Mouse (Mus musculus) embryonic stem cell, embryonic (primary cell): ENCODE data around the gene Cryzl2.

Experiments used
- CTCF ChIA-PET, 4 experiments: fragments of 300-600 bp in 2 of 4; fragments of 350-600 bp in 2 of 4; sonication (Branson Sonifier 250); formaldehyde crosslinking; loops; one replicate each; lab custom pipeline; 2022; ENCODE audit warnings: inconsistent platforms in 2 of 4; lab: Charles Lee
- POLR2A ChIA-PET, 4 experiments: fragments of 300-600 bp in 2 of 4; fragments of 350-600 bp in 2 of 4; sonication (Branson Sonifier 250); formaldehyde crosslinking; loops; one replicate each; lab custom pipeline; 2022; ENCODE audit warnings: antibody characterized with exemption in 4 of 4, inconsistent platforms in 1 of 4; lab: Charles Lee

Gene Cryzl2

GRCm38 (mm10) chr1:157458421-157459208, at the start of gene Cryzl2:
Gene Cryzl2, plus strand, starts transcription at chr1:157458577.
- POLR2A ChIA-PET, result interaction anchor here (0.6 to 2.2 kb wide), 32 partner anchors 9 to 381 kb away, joined by 3 to 14 read pairs (median 4); partner anchors contain the start of gene Rasal2 (in 4 of the 4)
- CTCF ChIA-PET, result interaction anchor here (0.5 to 2.2 kb wide), 52 partner anchors 8 to 1481 kb away, joined by 3 to 27 read pairs (median 4); partner anchors contain the start of gene Rasal2 (in 2 of the 4)

- ChIA-PET POLR2A (no interaction called here), CTCF (no interaction called here)
Measured at GRCm38 (mm10) chr1:157409648-157410047, 48.7 kb upstream of the Cryzl2 start.

- ChIA-PET POLR2A (interaction anchor here in 3 of 4 experiments (0.6 to 3.6 kb wide), 11 partner anchors 14 to 659 kb away, joined by 3 to 24 read pairs (median 5); partner anchors contain the start of gene Cryzl2 (in 1 of the 3)), CTCF (interaction anchor here in 3 of 4 experiments (0.6 to 2.3 kb wide), 4 partner anchors 47 to 329 kb away, joined by 3 to 13 read pairs (median 6); partner anchors contain the start of gene Cryzl2 (in 2 of the 3))
Measured at GRCm38 (mm10) chr1:157410937-157411336, 47.4 kb upstream of the Cryzl2 start.

- POLR2A ChIA-PET, result interaction anchor here (0.6 to 3.6 kb wide), 15 partner anchors 15 to 659 kb away, joined by 3 to 24 read pairs (median 4); partner anchors contain the start of gene Cryzl2 (in 2 of the 4)
- CTCF ChIA-PET, result interaction anchor here in 3 of 4 experiments (0.6 to 2.3 kb wide), 5 partner anchors 47 to 330 kb away, joined by 3 to 13 read pairs (median 6); partner anchors contain the start of gene Cryzl2 (in 2 of the 3)
Measured at GRCm38 (mm10) chr1:157411341-157411710, 47.1 kb upstream of the Cryzl2 start.

- CTCF ChIA-PET, result interaction anchor here (0.6 to 2.3 kb wide), 12 partner anchors 28 to 659 kb away, joined by 3 to 13 read pairs (median 4); partner anchors contain the start of gene Cryzl2 (in 4 of the 4)
- POLR2A ChIA-PET, result interaction anchor here (0.6 to 3.6 kb wide), 37 partner anchors 12 to 693 kb away, joined by 3 to 24 read pairs (median 4); partner anchors contain the start of genes Cryzl2 (in 3 of the 4) and Fam20b (in 1 of the 4)
Measured at GRCm38 (mm10) chr1:157411711-157412380, 46.5 kb upstream of the Cryzl2 start.

GRCm38 (mm10) chr1:157412454-157413369, 45.7 kb upstream of the Cryzl2 start, which contains the start of gene Rasal2:
Gene Rasal2, minus strand, starts transcription at chr1:157412595.
- ChIA-PET CTCF (interaction anchor here (0.8 to 2.3 kb wide), 8 partner anchors 28 to 660 kb away, joined by 3 to 13 read pairs (median 4); partner anchors contain the start of gene Cryzl2 (in 2 of the 4)), POLR2A (interaction anchor here (0.5 to 3.6 kb wide), 37 partner anchors 12 to 695 kb away, joined by 3 to 24 read pairs (median 4); partner anchors contain the start of genes Cryzl2 (in 4 of the 4) and Fam20b (in 1 of the 4))

- ChIA-PET CTCF (no interaction called here), POLR2A (interaction anchor here in 2 of 4 experiments (1.1 to 2.1 kb wide), 4 partner anchors 8 to 43 kb away, joined by 3 to 9 read pairs (median 4); partner anchors contain the start of gene Cryzl2 (in 1 of the 2))
Measured at GRCm38 (mm10) chr1:157415771-157416170, 42.6 kb upstream of the Cryzl2 start.

- ChIA-PET CTCF (no interaction called here), POLR2A (interaction anchor here in 3 of 4 experiments (0.6 to 2.8 kb wide), 9 partner anchors 9 to 479 kb away, joined by 3 to 9 read pairs (median 3); partner anchors contain the start of gene Cryzl2 (in 1 of the 3))
Measured at GRCm38 (mm10) chr1:157416628-157417027, 41.7 kb upstream of the Cryzl2 start.

- POLR2A ChIA-PET, result interaction anchor here in 3 of 4 experiments (0.6 to 2.8 kb wide), 6 partner anchors 21 to 57 kb away, joined by 3 to 9 read pairs (median 5); partner anchors contain the start of gene Cryzl2 (in 1 of the 3)
- CTCF ChIA-PET, result interaction anchor here in 1 of 4 experiments (0.6 kb wide), 1 partner anchor 495 kb away, joined by 5 read pairs; no protein-coding TSS in a partner anchor
Measured at GRCm38 (mm10) chr1:157417414-157417813, 41.0 kb upstream of the Cryzl2 start.

GRCm38 (mm10) chr1:157417861-157418260, 40.5 kb upstream of the Cryzl2 start:
- ChIA-PET POLR2A (interaction anchor here (0.6 to 2.8 kb wide), 7 partner anchors 11 to 119 kb away, joined by 3 to 9 read pairs (median 4); partner anchors contain the start of gene Cryzl2 (in 1 of the 4)), CTCF (interaction anchor here in 1 of 4 experiments (0.6 kb wide), 1 partner anchor 496 kb away, joined by 5 read pairs; no protein-coding TSS in a partner anchor)

GRCm38 (mm10) chr1:157425741-157426427, 32.5 kb upstream of the Cryzl2 start:
- ChIA-PET CTCF (interaction anchor here in 1 of 4 experiments (0.6 to 1.5 kb wide), 2 partner anchors 39 to 357 kb away, joined by 4 to 6 read pairs; no protein-coding TSS in a partner anchor), POLR2A (interaction anchor here in 2 of 4 experiments (0.6 to 2.1 kb wide), 10 partner anchors 9 to 270 kb away, joined by 3 to 7 read pairs (median 3); partner anchors contain the start of genes Rasal2 (in 2 of the 2) and Cryzl2 (in 1 of the 2))

- ChIA-PET CTCF (interaction anchor here in 2 of 4 experiments (1.5 to 1.6 kb wide), 2 partner anchors 32 to 38 kb away, joined by 4 to 6 read pairs; partner anchors contain the start of gene Cryzl2 (in 1 of the 2)), POLR2A (interaction anchor here in 2 of 4 experiments (0.9 to 2.1 kb wide), 4 partner anchors 14 to 39 kb away, joined by 3 to 7 read pairs (median 4); partner anchors contain the start of gene Rasal2 (in 2 of the 2))
Measured at GRCm38 (mm10) chr1:157426933-157427332, 31.4 kb upstream of the Cryzl2 start.

- CTCF ChIA-PET, result interaction anchor here in 3 of 4 experiments (0.6 to 1.6 kb wide), 4 partner anchors 31 to 737 kb away, joined by 3 to 5 read pairs (median 4); partner anchors contain the start of gene Cryzl2 (in 1 of the 3)
Measured at GRCm38 (mm10) chr1:157427604-157428003, 30.8 kb upstream of the Cryzl2 start.

GRCm38 (mm10) chr1:157428366-157428765, 30.0 kb upstream of the Cryzl2 start:
- CTCF ChIA-PET, result interaction anchor here in 2 of 4 experiments (0.6 kb wide), 3 partner anchors 191 to 738 kb away, joined by 3 to 5 read pairs (median 3); no protein-coding TSS in a partner anchor

More at GRCm38 (mm10) chr1:157427604-157428003, 30.8 kb upstream of the Cryzl2 start:
- POLR2A ChIA-PET, result interaction anchor here in 3 of 4 experiments (0.6 to 2.1 kb wide), 4 partner anchors 11 to 16 kb away, joined by 3 to 7 read pairs (median 5); partner anchors contain the start of gene Rasal2 (in 2 of the 3)

GRCm38 (mm10) chr1:157433316-157433715, 25.1 kb upstream of the Cryzl2 start:
- POLR2A ChIA-PET, result interaction anchor here in 1 of 4 experiments (0.8 to 2.2 kb wide), 3 partner anchors 10 to 21 kb away, joined by 3 to 8 read pairs (median 4); partner anchors contain the start of gene Rasal2

More at GRCm38 (mm10) chr1:157428366-157428765, 30.0 kb upstream of the Cryzl2 start:
- POLR2A ChIA-PET, result interaction anchor here in 1 of 4 experiments (1.1 kb wide), 1 partner anchor 16 kb away, joined by 3 read pairs; no protein-coding TSS in a partner anchor

More at GRCm38 (mm10) chr1:157433316-157433715, 25.1 kb upstream of the Cryzl2 start:
- CTCF ChIA-PET, result interaction anchor here in 1 of 4 experiments (1.0 kb wide), 1 partner anchor 25 kb away, joined by 3 read pairs; the partner anchor contains the start of gene Cryzl2
